Comparison of ENCODE assay signal across 23 mouse cellular contexts in genomic region chr4:134884364-134884763, GRCm38 (mm10). TPM values are rescaled to one million over a fixed set of nuclear protein-coding genes. Genes with fewer than 3 reads are reported as not detected.
DNase-seq lines count a peak whose midpoint lies in the region; ATAC-seq and TF ChIP-seq lines count a peak whose summit lies in the region.
"Had no signal": no experiment of that assay in that cellular context is flagged by ENCODE, and none has a peak within 500 bp of the region (broad histone marks: within the 10 kb centered on the region; RNA-seq: fewer than 3 reads in every experiment).

No protein-coding gene starts in this region.

- H3K9me3 ChIP-seq in heart, embryonic 12.5 days (replicated peaks), result no peaks in the 10 kb centered on the region
- H3K9me3 ChIP-seq in heart, embryonic 16.5 days (replicated peaks; ENCODE audit: control insufficient read depth, low read length), result 0 out of 2 replicates have a peak, but pooled peaks cover 3% of the 10 kb centered on the region
- no peaks in the 10 kb centered on the region for H3K9me3 ChIP-seq in embryonic facial prominence, embryonic 10.5 days
- no peaks in the 10 kb centered on the region for H3K9me3 ChIP-seq in kidney, embryonic 16.5 days (ENCODE audit: low read length)
- H3K9me3 ChIP-seq: embryonic facial prominence, embryonic 15.5 days; forebrain, embryonic 10.5 days; forebrain, embryonic 15.5 days; G1E; intestine, embryonic 15.5 days had no signal

- no peak overlapping the region for H3K4me2 ChIP-seq in heart, embryonic 12.5 days
- H3K4me2 ChIP-seq in heart, embryonic 16.5 days (ENCODE audit: low read depth, low read length), result peak overlapping the region; percentile 16; the same call in 1 of the 2 replicates
- H3K4me2 ChIP-seq in kidney, embryonic 16.5 days (replicated peaks; ENCODE audit: low read depth, low read length), result no peak overlapping the region
- H3K4me2 ChIP-seq: embryonic facial prominence, embryonic 15.5 days; forebrain, embryonic 15.5 days; hindbrain, embryonic 14.5 days; intestine, embryonic 15.5 days had no signal

- no peak overlapping the region for H3K4me3 ChIP-seq in heart, adult 2 months
- no peak overlapping the region for H3K4me3 ChIP-seq in heart, embryonic 12.5 days
- no peak overlapping the region for H3K4me3 ChIP-seq in heart, embryonic 16.5 days (ENCODE audit: low read length)
- H3K4me3 ChIP-seq in embryonic facial prominence, embryonic 10.5 days, result no peak overlapping the region
- no peak overlapping the region for H3K4me3 ChIP-seq in kidney, embryonic 16.5 days (ENCODE audit: low read length)
- H3K4me3 ChIP-seq: embryonic facial prominence, embryonic 15.5 days; erythroblast, embryonic 14.5 days; forebrain, embryonic 10.5 days; forebrain, embryonic 15.5 days; intestine, embryonic 15.5 days had no signal

- H3K9ac ChIP-seq in heart, adult 2 months (ENCODE audit: low read depth, low read length), result no peak overlapping the region
- H3K9ac ChIP-seq in heart, embryonic 12.5 days, result no peak overlapping the region
- no peak overlapping the region for H3K9ac ChIP-seq in heart, embryonic 16.5 days (ENCODE audit: low read length)
- no peak overlapping the region for H3K9ac ChIP-seq in kidney, embryonic 16.5 days (replicated peaks; ENCODE audit: low read length)
- H3K9ac ChIP-seq: embryonic facial prominence, embryonic 15.5 days; forebrain, embryonic 15.5 days; hindbrain, embryonic 14.5 days; intestine, embryonic 15.5 days had no signal

- no peaks in the 10 kb centered on the region for H3K79me2 ChIP-seq in heart, adult 2 months (replicated peaks; ENCODE audit: control insufficient read depth, insufficient read depth, low read length)

- TF ChIP-seq CTCF in heart, adult 2 months (IDR thresholded peaks at IDR 0.05), result no peak

- WGBS in heart, adult 2 months, result 68% methylated on average over 4 of the region's 4 CpGs
- 85% methylated on average over 4 of the region's 4 CpGs for WGBS in heart, embryonic 12.5 days
- WGBS in heart, embryonic 16.5 days, result 67% methylated on average over 4 of the region's 4 CpGs
- 90% methylated on average over 4 of the region's 4 CpGs for WGBS in embryonic facial prominence, embryonic 10.5 days
- 89% methylated on average over 4 of the region's 4 CpGs for WGBS in kidney, embryonic 16.5 days

- ATAC-seq in heart, embryonic 12.5 days (ENCODE audit: insufficient number of reproducible peaks, low FRiP score), result no peak
- no peak for ATAC-seq in heart, embryonic 16.5 days (replicated peaks; ENCODE audit: extremely low read depth, insufficient read depth, low FRiP score)
- ATAC-seq in kidney, embryonic 16.5 days (ENCODE audit: low FRiP score, low TSS enrichment), result no peak
- ATAC-seq: CD4-positive, CD25-positive, alpha-beta regulatory T cell, adult 4 months; forebrain, embryonic 15.5 days; intestine, embryonic 15.5 days had no signal

- TF ChIP-seq POLR2A in heart, adult 2 months (IDR thresholded peaks at IDR 0.05; ENCODE audit: insufficient read depth, low read depth, low read length), result no peak

- no peaks in the 10 kb centered on the region for H3K27me3 ChIP-seq in heart, adult 2 months (ENCODE audit: control insufficient read depth, insufficient read depth, low read length)
- peaks cover 3% of the 10 kb centered on the region; the same call in 1 of the 2 replicates for H3K27me3 ChIP-seq in heart, embryonic 12.5 days (replicated peaks)
- no peaks in the 10 kb centered on the region for H3K27me3 ChIP-seq in heart, embryonic 16.5 days (ENCODE audit: control insufficient read depth, insufficient read depth, low read length)
- no peaks in the 10 kb centered on the region for H3K27me3 ChIP-seq in embryonic facial prominence, embryonic 10.5 days (replicated peaks; ENCODE audit: low read depth, poor library complexity, severe bottlenecking)
- no peaks in the 10 kb centered on the region for H3K27me3 ChIP-seq in kidney, embryonic 16.5 days (ENCODE audit: insufficient read depth, low read length)
- H3K27me3 ChIP-seq: embryonic facial prominence, embryonic 15.5 days; forebrain, embryonic 15.5 days; intestine, embryonic 15.5 days had no signal

- no peaks in the 10 kb centered on the region for H3K36me3 ChIP-seq in heart, adult 2 months (ENCODE audit: control insufficient read depth, insufficient read depth, low read length)
- no peaks in the 10 kb centered on the region for H3K36me3 ChIP-seq in heart, embryonic 12.5 days
- no peaks in the 10 kb centered on the region for H3K36me3 ChIP-seq in heart, embryonic 16.5 days (ENCODE audit: control insufficient read depth, insufficient read depth)
- no peaks in the 10 kb centered on the region for H3K36me3 ChIP-seq in embryonic facial prominence, embryonic 10.5 days (replicated peaks)
- no peaks in the 10 kb centered on the region for H3K36me3 ChIP-seq in kidney, embryonic 16.5 days (ENCODE audit: insufficient read depth, low read length)
- H3K36me3 ChIP-seq: embryonic facial prominence, embryonic 15.5 days; forebrain, embryonic 10.5 days; forebrain, embryonic 15.5 days; intestine, embryonic 15.5 days had no signal

- DNase-seq in heart, adult 2 months, result peak; percentile 22 to 24
- DNase-seq in 3134 (ENCODE audit: extremely low read depth, insufficient read length, low spot score), result peak; percentile 22
- peak; percentile 36 for DNase-seq in Muller cell, postnatal 12 days (ENCODE audit: inconsistent ontology term)
- no peak for DNase-seq in embryonic facial prominence, embryonic 10.5 days (ENCODE audit: low spot score)
- no peak for DNase-seq in cerebellum, adult 11 months
- DNase-seq: adrenal gland, postnatal 10 days; cerebellum, adult 18-20 months; cerebellum, adult 9-11 months; cerebellum, postnatal 36 days; gastrocnemius, postnatal 14 days; kidney, adult 18-20 months had no signal

- H3K4me1 ChIP-seq in heart, adult 2 months (ENCODE audit: control insufficient read depth, insufficient read depth, low read length), result peaks cover 2% of the 10 kb centered on the region
- H3K4me1 ChIP-seq in heart, embryonic 12.5 days (replicated peaks), result peaks cover 4% of the 10 kb centered on the region
- H3K4me1 ChIP-seq in heart, embryonic 16.5 days (ENCODE audit: control insufficient read depth, insufficient read depth, low read length), result peaks cover 11% of the 10 kb centered on the region; the same call in 1 of the 2 replicates
- H3K4me1 ChIP-seq in embryonic facial prominence, embryonic 10.5 days, result peaks cover 6% of the 10 kb centered on the region
- H3K4me1 ChIP-seq in kidney, embryonic 16.5 days (ENCODE audit: insufficient read depth, low read length), result no peaks in the 10 kb centered on the region

- H3K27ac ChIP-seq in heart, adult 2 months, result peak overlapping the region; percentile 38
- H3K27ac ChIP-seq in heart, embryonic 12.5 days (ENCODE audit: poor library complexity, severe bottlenecking), result no peak overlapping the region
- peak overlapping the region; percentile 82 for H3K27ac ChIP-seq in heart, embryonic 16.5 days (ENCODE audit: low read length)
- H3K27ac ChIP-seq in embryonic facial prominence, embryonic 10.5 days (replicated peaks), result no peak overlapping the region
- H3K27ac ChIP-seq in kidney, embryonic 16.5 days (ENCODE audit: low read length), result no peak overlapping the region
- H3K27ac ChIP-seq: embryonic facial prominence, embryonic 15.5 days; forebrain, embryonic 10.5 days; forebrain, embryonic 15.5 days; hindbrain, embryonic 14.5 days; intestine, embryonic 15.5 days had no signal

- TF ChIP-seq EP300 in heart, adult 2 months (IDR thresholded peaks at IDR 0.05; ENCODE audit: insufficient read depth, low read depth, low read length), result no peak

- intact Hi-C loops in heart, adult 2 months (cut with DNase I), result loop anchor here (10.0 kb wide), 1 partner anchor 340 kb away; no protein-coding TSS in a partner anchor

RNA-seq across cellular contexts. Expression of gene Rhd, which starts 20.0 kb away (rescaled TPM):
- total RNA-seq in heart, adult 2 months (2021), result 1 to 10 TPM; 3.2 to 5.7 TPM
- 5.8 and 6.0 TPM in 2 replicates for polyA plus RNA-seq in heart, adult 2 months (2012; rRNA removed)
- 23.6 and 28.1 TPM in 2 replicates for polyA plus RNA-seq in heart, embryonic 12.5 days (2016; fragmentation: Nextera tagmentation; extraction: Ambion mirVana)
- 4.3 and 4.5 TPM in 2 replicates for polyA plus RNA-seq in heart, embryonic 16.5 days (2015; fragmentation: Nextera tagmentation; extraction: Ambion mirVana)
- 8.2 and 11.2 TPM in 2 replicates for polyA plus RNA-seq in embryonic facial prominence, embryonic 10.5 days (2016; fragmentation: Nextera tagmentation; extraction: Ambion mirVana)
- polyA plus RNA-seq in kidney, embryonic 16.5 days (2015; fragmentation: Nextera tagmentation; extraction: Ambion mirVana), result 2.7 and 3.0 TPM in 2 replicates
- total RNA-seq: gastrocnemius, adult 18-20 months had no signal

RNA-seq across cellular contexts. Expression of gene Tmem50a, which starts 30.5 kb away (rescaled TPM):
- 10 to 100 TPM; 59.3 to 69.2 TPM for total RNA-seq in heart, adult 2 months (2021)
- 81.8 and 106 TPM in 2 replicates for polyA plus RNA-seq in heart, adult 2 months (2012; rRNA removed)
- 140 and 145 TPM in 2 replicates for polyA plus RNA-seq in heart, embryonic 12.5 days (2016; fragmentation: Nextera tagmentation; extraction: Ambion mirVana)
- polyA plus RNA-seq in heart, embryonic 16.5 days (2015; fragmentation: Nextera tagmentation; extraction: Ambion mirVana), result 143 and 150 TPM in 2 replicates
- 127 and 133 TPM in 2 replicates for polyA plus RNA-seq in embryonic facial prominence, embryonic 10.5 days (2016; fragmentation: Nextera tagmentation; extraction: Ambion mirVana)
- polyA plus RNA-seq in kidney, embryonic 16.5 days (2015; fragmentation: Nextera tagmentation; extraction: Ambion mirVana), result 177 and 178 TPM in 2 replicates

RNA-seq across cellular contexts. Expression of gene Maco1, which starts 31.2 kb away (rescaled TPM):
- total RNA-seq in heart, adult 2 months (2021), result 10 to 100 TPM; 16.9 to 23.4 TPM
- polyA plus RNA-seq in heart, adult 2 months (2012; rRNA removed), result 5.5 and 9.2 TPM in 2 replicates
- 30.6 and 31.4 TPM in 2 replicates for polyA plus RNA-seq in heart, embryonic 12.5 days (2016; fragmentation: Nextera tagmentation; extraction: Ambion mirVana)
- 23.1 and 25.3 TPM in 2 replicates for polyA plus RNA-seq in heart, embryonic 16.5 days (2015; fragmentation: Nextera tagmentation; extraction: Ambion mirVana)
- 38.9 and 42.5 TPM in 2 replicates for polyA plus RNA-seq in embryonic facial prominence, embryonic 10.5 days (2016; fragmentation: Nextera tagmentation; extraction: Ambion mirVana)
- polyA plus RNA-seq in kidney, embryonic 16.5 days (2015; fragmentation: Nextera tagmentation; extraction: Ambion mirVana), result 33.1 and 38.4 TPM in 2 replicates

RNA-seq across cellular contexts. Expression of gene Rsrp1, which starts 39.0 kb away (rescaled TPM):
- 100 to 1,000 TPM; 137 to 175 TPM for total RNA-seq in heart, adult 2 months (2021)
- 192 TPM in 2 replicates for polyA plus RNA-seq in heart, adult 2 months (2012; rRNA removed)
- 386 and 405 TPM in 2 replicates for polyA plus RNA-seq in heart, embryonic 12.5 days (2016; fragmentation: Nextera tagmentation; extraction: Ambion mirVana)
- polyA plus RNA-seq in heart, embryonic 16.5 days (2015; fragmentation: Nextera tagmentation; extraction: Ambion mirVana), result 399 and 472 TPM in 2 replicates
- 343 and 353 TPM in 2 replicates for polyA plus RNA-seq in embryonic facial prominence, embryonic 10.5 days (2016; fragmentation: Nextera tagmentation; extraction: Ambion mirVana)
- polyA plus RNA-seq in kidney, embryonic 16.5 days (2015; fragmentation: Nextera tagmentation; extraction: Ambion mirVana), result 449 and 450 TPM in 2 replicates

RNA-seq across cellular contexts. Expression of gene Syf2, which starts 46.3 kb away (rescaled TPM):
- 10 to 100 TPM; 48.7 to 61.1 TPM for total RNA-seq in heart, adult 2 months (2021)
- polyA plus RNA-seq in heart, adult 2 months (2012; rRNA removed), result 24.9 and 34.1 TPM in 2 replicates
- 55.7 and 61.9 TPM in 2 replicates for polyA plus RNA-seq in heart, embryonic 12.5 days (2016; fragmentation: Nextera tagmentation; extraction: Ambion mirVana)
- polyA plus RNA-seq in heart, embryonic 16.5 days (2015; fragmentation: Nextera tagmentation; extraction: Ambion mirVana), result 49.1 and 78.9 TPM in 2 replicates
- 65.2 and 65.9 TPM in 2 replicates for polyA plus RNA-seq in embryonic facial prominence, embryonic 10.5 days (2016; fragmentation: Nextera tagmentation; extraction: Ambion mirVana)
- 82.6 and 90.6 TPM in 2 replicates for polyA plus RNA-seq in kidney, embryonic 16.5 days (2015; fragmentation: Nextera tagmentation; extraction: Ambion mirVana)

Comparison
In these comparisons a context has a peak if more than half of its experiments do, and no peak if none do; other contexts are left out.
1. H3K27ac ChIP-seq: peak in heart, adult 2 months (single experiment) and heart, embryonic 16.5 days (single experiment); none in heart, embryonic 12.5 days (single experiment), embryonic facial prominence, embryonic 10.5 days (single experiment) and kidney, embryonic 16.5 days (single experiment).
2. DNase-seq: peak in heart, adult 2 months (2 of 2), 3134 (single experiment) and Muller cell, postnatal 12 days (single experiment); none in embryonic facial prominence, embryonic 10.5 days (single experiment) and cerebellum, adult 11 months (single experiment).